Mouse (Mus musculus): ENCODE data around the gene Chad.

Gene Chad

DNA sequence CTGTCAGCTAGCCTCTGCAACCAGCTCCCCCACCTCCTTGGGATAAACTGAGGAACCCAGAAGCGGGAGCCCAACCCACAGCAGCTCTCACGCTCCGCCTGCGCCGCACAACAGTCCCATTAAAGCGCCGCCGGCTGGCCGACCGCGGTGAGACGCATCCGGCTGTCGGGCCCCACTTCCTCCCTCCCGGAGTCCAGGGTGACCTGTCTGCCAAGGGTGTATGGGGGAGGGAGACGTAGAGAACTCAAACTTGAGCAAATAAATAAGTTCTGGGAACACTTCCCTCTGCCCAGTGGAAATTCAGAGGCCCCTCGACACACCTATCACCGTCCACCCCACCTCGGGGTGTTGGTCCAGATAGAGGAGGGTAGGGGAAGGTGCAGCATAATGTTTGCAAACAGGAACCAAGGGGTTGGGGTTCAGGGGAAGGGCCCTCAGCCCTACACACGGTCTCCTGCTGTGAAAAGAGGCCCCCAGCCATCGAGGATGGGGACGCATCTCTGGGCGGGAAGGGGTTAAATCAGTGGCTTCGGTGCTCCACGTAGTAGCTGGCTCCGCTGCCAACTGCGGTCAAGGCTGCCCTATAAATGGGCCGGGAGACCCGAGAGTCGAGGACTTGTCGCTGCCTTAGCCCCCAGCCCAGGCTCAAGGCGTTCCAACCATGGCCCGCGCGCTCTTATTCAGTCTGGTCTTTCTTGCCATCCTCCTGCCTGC, at the start of gene Chad:
Gene Chad, plus strand, starts transcription at position 611 of the 714 bp plus-strand sequence.
- peak; percentile 37 for DNase-seq (ENCODE audit: low spot score)

DNA sequence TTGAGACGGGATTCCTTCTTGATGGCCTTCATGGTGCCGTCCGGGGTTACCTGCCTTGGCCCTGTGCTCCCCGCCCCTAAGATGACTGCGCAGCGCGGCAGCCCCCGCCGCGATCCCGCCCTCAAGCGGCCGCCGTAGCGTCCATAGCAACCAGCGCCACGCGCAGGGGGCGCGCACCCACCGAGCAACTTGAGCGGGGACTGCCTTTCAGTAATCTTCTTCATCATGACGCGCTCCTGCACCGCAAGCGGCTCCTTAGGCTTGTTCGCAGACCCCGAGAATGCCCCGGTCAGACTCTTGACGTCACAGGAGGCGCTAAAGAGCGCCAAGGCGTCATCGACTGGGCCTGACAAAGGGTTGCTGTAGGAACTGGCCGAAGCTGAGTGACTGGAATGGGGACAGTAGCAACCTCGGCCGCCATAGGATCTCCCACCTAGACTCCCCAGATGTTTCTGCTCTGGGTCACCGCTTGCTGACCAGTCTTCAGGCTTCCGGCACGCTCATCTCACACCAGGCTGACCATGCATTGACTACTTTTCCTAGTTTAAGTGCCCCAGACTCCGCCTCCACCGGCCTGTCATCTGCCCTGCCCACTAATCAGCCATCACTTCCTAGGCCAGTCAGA, 43.5 kb upstream of the Chad start, which contains the start of gene Mycbpap:
Gene Mycbpap, minus strand, starts transcription at position 524 of the 625 bp plus-strand sequence.
- peak; percentile 35 for DNase-seq (ENCODE audit: low spot score)

DNA sequence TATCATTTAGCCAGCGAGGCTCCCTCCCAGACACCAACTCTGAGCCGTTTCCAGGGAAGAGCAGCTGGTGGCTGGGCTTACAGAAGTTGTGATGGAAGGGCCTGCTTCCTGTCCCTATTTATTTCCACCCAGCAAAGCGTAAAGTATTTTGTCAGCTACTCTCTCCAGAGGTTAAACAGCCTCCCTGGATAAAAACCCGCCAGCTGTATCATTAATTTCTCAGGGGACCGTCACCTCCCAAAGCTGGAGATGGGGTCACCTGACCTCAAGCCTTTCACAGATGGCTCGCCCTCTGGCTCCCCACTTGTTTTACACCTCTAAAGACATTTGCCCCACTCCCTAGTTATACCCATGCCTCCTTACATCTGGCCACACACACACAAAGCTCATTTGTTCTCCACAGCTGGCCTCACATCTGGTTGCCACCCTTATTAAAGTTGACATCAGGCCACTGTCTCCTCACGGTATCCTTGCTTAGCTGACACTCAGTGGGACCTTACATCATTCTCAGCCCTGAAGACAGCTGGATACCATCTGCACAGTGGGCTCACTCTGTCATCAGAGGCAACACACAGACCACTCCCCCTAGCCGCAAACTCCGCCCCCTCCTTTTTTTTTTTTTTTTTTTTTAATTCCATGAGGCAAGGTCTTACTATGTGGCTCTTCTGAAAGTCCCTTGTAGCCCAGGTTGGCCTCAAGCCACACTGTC, 38.5 kb upstream of the Chad start:
- no peak for DNase-seq (ENCODE audit: low spot score)

DNA sequence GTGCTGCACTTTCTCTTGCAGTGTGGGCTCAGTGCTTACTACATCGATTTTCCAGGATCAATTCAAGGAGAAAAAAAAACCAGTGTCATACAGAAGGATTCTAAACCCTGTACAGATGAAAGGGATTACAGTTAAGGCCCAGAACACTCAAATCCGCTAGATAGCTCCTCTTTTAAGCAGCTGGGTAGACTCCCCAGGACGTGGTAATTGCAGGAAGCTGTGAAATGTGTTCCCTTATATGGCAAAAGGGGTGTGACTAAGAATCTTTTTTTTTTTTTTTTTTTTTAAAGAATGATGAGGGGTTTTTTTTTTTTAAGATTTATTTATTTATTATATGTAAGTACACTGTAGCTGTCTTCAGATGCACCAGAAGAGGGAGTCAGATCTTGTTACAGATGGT, 36.0 kb upstream of the Chad start:
- DNase-seq (ENCODE audit: low spot score), result no peak

DNA sequence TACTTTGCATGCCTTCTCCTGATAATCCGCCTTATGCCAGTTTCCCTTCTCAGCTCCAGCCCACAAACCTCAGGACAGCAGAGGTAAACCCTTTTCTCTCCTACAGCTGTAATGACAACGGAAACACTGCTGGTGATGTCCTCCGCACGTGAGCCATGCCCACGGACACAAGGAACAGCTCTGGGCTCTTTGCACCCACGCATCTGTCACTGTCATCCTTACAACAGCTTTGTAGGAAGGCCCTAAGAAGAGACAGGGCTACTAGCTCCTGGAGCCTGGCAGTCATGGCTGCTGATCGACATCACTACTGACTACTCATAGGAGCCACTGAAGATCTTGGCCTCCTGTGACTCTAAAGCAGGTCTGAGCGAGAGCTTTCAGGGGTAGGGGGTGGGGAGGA, 31.7 kb upstream of the Chad start:
- DNase-seq (ENCODE audit: low spot score), result no peak

DNA sequence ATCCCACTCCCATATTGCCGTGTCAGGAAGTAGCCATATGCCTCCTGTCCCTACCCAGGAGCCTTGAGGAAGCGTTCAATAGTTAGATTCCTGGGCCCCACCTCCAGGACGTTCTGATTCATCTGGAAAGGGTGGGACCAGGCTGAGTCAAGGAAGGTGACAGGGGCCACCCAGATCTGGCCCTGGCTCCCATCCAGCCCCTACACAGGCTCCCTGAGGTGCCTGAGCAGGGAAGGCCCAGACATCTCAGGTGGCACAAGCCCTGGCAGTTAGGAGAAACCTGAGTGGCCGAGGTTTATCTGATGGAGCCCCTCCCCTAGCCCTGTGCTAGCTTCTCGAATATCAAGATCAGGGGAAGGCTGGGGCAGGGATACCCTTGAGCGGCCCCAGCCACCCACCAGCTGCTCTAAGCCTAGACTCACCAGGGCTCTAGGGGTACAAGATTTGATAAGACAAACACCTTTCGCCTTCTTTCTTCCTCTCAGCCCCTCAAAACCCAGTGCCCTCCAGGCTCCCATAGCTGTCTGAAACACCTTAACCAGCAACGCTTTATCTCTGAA, 26.0 kb upstream of the Chad start:
- no peak for DNase-seq (ENCODE audit: low spot score)

DNA sequence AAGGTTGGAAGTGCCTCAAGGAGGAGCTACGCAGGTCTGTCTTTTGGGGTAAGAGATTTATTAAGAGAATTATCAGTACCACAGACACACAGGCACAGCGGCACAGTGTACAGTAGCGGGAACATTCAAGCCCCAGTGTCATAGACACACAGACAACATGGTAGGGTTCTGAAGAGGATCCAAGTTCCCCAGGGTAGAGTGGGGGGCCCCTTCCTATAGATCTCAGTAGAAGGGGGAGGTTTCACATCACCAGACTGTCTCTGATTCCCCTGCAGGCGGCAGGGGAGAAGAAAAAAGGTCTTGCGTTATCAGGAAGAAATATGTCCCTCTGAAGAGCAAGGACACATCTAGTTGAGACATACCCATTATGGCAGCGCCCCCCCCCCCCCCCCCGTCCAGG, 25.1 kb upstream of the Chad start:
- no peak for DNase-seq (ENCODE audit: low spot score)

DNA sequence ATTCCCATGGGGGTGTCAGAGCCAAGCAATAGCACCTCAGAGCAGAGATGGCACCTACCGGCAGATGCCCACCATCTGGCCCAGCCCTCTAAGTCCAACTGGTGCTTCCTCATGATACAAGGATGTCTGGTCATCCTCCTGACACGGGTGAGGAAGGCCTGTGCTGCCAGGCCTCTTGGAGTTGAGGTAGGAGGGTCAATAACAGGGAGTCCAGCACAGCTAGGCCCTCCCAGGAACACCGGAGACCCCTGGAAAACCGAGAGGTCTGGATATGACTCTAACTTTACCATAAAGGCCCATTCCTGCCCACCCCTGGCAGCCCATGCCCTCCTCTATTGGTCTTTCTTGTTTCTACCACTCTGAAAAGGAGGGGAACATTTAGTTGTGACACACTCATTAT, 22.4 kb upstream of the Chad start:
- no peak for DNase-seq (ENCODE audit: low spot score)

DNA sequence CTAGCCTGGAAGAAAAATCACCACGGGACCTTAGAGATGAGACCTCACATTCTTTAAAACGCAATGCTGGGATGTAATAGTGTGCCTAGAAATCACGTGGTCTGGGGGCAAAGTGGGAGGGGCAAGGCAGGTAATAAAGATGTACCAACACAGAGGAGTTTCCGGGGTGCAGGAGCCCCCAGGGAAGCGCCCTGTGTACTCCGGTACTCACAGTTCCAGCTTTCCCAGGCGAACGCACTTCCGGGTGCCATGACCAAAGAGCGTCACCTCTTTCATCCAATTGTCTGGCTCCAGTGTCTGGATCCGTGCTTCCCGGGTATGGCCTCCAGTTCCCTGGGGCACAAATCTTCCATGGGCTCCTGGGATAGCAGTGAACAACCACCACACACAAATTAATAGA, 21.5 kb upstream of the Chad start:
- no peak for DNase-seq (ENCODE audit: low spot score)

DNA sequence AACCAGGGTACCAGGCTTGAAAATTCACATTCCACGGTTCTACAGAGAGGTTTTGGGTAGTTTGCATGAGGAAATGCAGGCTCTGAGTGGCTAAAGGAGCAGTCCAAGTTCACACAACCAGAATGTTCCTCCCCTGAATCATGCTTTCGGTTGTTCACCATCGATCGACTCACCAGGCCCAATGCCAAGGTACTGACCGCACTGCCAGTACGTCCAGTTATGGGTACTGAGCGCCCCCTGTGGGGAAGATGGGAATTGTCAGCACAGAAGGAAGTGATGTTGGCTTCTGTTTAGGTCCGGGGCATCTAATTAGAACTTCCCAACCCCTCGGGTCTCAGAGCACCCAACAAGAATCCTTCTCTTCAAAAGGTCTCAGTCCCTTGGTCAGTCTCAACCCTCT, 20.9 kb upstream of the Chad start:
- peak; percentile 98 for DNase-seq (ENCODE audit: low spot score)

DNA sequence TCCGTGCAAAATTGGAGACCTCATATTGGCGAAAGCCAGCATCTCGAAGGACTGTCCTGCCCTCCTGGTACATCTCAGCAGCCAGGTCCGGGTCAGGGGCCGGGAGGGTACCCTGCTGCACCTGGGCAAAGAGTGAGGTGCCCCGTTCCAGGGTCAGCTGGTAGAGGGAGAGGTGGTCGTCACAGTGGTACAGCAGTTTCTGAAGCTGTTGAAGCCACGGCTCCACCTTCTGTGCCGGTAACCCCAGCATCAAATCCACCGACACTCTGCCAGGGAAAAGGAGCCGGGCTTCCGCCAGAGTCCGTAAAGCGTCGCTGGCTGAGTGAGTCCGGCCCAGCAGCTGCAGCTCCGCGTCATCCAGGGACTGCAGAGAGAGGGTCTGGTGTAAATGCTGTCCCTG, 20.4 kb upstream of the Chad start:
- no peak for DNase-seq (ENCODE audit: low spot score)

DNA sequence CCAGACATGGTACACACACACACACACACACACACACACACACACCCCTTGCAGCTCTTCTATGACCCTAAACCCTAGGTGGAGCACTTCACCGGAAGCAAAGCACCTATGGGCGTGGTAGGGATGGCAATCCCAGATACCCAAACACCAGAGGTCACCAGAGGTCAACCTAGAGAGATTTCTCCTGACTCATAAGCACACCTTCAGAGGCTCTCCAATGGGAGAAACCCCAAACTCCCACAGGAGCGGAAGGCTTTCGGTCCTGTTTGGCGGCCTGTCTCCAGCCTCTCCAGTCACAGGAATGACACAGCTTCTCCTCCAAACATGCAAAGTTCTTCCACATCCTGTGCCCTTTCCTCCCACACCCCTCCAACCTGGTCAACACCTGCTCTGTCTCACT, 18.5 kb upstream of the Chad start:
- no peak for DNase-seq (ENCODE audit: low spot score)

DNA sequence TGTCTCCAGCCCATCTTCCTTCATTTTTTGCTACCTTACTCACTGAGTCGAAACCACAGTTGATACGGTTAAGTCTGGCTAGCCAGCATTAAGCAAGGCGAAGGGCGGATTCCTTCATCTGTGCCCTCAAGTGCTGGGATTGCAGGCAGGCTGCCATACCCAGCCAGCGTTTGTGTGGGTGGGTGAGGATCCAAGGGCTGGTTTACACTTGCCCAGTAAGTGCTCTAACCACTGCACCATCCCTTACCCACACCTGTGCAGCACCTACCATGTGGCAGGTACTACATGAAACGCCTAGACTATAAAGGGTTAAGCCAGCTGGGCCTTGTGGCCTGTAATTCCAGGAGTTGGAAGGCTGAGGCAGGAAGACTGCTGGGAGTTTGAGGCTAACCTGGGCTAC, 17.6 kb upstream of the Chad start:
- no peak for DNase-seq (ENCODE audit: low spot score)

DNA sequence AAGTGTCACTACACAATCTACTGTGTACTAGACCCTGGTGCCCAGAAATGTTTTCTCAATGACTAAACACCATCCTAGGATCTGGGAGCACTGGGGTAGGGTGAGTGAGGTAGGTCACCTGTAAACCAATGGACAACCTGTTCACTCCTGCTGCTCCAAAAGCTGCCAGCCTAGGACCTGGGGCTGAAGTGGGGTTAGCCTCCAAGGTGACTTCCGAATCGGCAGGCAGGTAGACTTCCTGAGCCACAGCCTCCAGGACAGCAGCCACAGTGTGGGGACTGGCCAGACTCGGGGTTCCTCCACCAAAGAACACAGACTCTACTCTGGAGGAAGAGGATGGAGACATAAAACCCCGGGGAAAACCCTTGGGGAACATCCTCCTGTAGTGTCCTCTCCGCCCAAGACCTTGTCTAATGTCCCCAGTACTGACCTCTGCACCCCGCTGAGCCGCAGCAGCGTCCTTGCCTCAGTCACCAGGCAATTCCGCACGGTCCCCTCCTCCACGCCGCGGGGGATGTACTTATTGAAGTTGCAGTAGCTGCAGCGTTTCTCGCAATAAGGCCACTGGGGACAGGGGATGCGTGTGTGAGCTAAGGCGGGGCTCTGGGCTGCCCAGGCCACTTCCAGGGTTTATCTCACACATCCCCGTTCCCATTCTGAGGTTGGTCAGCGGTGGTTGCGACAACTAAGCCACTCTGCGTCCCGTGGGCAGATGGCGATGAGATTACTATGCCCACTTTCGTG, 16.6 kb upstream of the Chad start:
- no peak for DNase-seq (ENCODE audit: low spot score)

DNA sequence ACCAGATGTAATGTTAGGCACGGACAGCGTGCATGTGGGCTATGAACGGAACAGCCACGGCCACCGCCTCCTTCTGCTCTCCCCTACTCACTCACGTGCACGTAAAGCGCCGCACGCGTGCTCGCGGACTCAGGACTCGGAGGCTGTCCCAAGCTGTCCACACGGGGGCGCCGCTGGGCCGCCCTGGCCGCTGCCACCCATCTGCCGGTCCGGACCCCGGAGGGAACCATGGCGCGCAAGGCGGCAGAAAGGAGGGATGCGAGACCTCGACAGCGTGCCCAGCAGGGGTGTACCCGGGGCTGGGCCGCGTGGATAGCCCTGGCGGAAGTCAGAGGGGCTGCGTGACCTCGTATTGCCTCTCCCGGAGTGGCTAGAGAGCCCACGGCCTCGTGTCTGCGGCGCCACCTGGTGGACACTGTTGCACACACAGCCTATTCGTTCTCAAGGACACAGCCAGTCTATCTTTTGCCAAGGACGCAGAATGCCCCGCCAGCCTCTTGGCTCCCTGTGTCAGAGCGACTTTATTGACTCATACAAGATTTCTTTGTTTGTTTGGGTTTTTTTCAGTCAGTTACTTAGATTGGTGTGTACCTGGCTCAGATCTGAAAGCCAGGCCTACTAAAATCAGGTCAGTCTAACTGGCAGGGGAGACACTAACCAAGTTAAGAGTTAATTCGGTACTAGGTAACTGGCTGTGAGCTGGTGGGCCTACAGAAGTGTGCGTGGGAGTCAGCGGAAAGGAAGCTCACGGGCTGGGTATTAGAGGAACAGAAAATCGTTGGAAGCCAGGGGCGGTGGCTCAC, 15.8 kb upstream of the Chad start, which contains the start of gene Rsad1:
Gene Rsad1, minus strand, starts transcription at position 368 of the 803 bp plus-strand sequence.
- peak; percentile 93 for DNase-seq (ENCODE audit: low spot score)

DNA sequence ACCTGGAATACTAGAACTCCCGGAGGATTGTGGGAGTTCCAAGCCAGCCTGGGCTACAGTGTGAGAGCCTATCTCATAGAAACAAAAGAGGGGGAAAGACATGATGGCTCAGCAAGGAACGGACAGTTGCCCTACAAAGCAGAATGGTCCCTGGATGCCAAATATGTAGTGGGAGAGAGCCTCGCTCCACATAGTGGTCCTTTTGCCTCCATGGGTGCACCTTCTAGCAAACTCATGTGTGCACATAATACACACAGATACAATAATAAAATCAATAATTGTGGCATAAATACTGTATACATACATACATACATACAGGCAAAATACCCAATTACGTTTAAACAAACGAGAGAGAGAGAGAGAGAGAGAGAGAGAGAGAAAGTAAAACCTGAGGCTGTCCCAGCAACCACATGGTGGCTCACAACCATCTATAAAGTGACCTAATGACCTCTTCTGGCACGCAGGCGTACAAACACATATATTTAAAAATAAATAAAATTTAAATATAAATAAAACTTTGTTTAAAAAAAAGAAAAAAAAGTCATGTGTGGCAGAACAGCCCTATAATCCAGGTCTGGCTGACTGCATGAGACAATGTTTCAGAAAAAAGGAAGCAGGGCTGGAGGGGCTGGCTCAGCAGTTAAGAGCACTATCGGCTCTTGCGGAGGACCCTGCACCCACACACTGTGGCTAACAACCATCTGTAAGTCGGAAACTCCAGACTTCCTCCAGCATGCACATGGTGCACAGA, 15.0 kb upstream of the Chad start:
- no peak for DNase-seq (ENCODE audit: low spot score)

DNA sequence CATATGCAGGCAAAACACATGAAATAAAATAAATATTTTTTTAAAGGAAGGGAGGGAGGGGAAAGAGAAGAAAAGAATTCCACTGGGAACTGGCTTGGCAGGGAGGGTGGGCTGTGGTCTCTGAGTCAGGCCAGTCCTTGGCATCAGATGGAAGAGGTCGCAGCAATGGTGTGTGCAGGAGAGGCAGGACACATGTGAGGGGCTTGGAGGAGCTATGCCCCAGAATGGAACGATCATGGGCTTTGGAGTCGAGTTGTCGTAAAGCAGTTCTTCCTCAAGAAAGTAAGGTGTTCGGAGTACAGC, 14.5 kb upstream of the Chad start:
- no peak for DNase-seq (ENCODE audit: low spot score)

DNA sequence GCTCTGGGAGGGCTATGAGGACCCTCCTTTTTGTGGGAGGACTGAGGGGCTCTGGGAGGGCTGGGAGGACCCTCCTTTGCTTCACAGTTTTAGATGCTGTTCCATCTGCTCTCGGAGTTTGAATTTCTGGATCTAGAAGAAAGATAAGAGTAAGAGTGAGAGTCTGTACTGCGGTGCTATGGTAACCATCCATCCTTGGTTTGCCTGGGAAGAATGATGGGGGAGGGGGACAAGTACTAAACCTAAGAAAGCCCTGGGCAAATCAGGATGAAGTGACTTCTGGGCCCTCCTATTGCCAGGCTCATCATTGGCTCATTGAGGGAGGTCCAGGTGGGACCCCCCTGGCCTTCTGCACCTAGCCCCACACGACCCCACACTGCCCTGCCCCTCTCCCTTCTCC, 6.6 kb upstream of the Chad start:
- DNase-seq (ENCODE audit: low spot score), result no peak

DNA sequence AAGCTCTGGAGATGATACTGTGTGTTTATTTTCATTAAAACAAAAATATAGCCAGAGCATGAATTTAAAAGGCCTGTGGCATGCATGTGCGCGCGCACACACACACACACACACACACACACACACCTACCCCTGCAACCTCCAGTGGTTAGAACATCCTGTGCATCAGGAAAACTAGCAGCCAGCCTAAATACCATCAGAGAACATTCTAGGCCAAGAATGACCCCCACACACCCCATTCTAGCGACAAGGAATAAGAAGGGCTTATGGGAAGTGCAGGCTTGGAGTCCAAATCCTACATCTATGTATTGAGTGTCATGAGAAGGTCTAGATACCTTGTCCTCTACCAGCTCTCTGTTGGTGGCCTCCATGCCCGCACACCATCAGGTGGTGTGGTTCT, 1.5 kb upstream of the Chad start:
- DNase-seq (ENCODE audit: low spot score), result no peak

DNA sequence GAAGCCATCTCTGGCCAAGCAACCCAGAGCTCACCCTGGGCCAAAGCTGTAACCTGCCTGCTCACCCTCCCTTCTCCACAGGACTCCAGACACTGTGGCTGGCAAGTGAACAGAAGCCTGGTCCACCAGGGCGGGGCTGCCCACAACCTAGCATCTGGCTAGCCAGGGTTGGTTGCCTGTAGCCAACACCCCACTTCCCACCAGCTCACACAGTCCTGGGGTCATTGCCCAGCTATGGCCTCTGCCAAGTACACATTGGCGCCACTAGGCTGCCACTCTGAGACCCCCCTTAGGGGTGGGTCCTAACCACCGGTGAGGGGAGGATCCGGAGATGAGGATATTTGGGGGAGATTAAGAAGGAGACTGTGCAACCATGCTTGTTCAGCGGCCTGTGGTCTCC, 1.0 kb upstream of the Chad start:
- DNase-seq (ENCODE audit: low spot score), result no peak

DNA sequence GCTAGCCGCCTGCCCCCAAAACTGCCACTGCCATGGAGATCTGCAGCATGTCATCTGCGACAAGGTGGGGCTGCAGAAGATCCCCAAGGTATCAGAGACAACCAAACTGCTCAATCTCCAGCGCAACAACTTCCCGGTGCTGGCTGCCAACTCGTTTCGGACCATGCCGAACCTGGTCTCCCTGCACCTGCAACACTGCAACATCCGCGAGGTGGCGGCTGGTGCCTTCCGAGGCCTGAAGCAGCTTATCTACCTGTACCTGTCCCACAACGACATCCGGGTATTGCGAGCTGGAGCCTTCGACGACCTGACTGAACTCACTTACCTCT, 268 bp downstream of the Chad start:
- DNase-seq (ENCODE audit: low spot score), result no peak

Data from ovary, postnatal 14 days (tissue).